Mouse (Mus musculus) kidney, postnatal 4 days (tissue): ENCODE measurements around the gene Cdipt.

Experiments
- DNase-seq, 2 experiments: peaks; one replicate each; pipeline ENCODE4 v3.0.0; 2021; ENCODE audit warnings: mixed read lengths in 2 of 2

Gene Cdipt

GRCm38 (mm10) chr7:126975950-126976866 lies 494 bp downstream of the Cdipt start, which contains the start of gene Cdiptos:
TSS of gene Cdiptos (minus strand) at chr7:126976098.
- DNase-seq: peak; percentile 99

- DNase-seq: no peak
Observed at GRCm38 (mm10) chr7:126976878-126977459, 1.3 kb downstream of the Cdipt start.

- DNase-seq: no peak
Observed at GRCm38 (mm10) chr7:126978841-126979240, 3.1 kb downstream of the Cdipt start.

- no peak for DNase-seq
Observed at GRCm38 (mm10) chr7:126981601-126982000, 5.9 kb downstream of the Cdipt start.

- DNase-seq: no peak
Observed at GRCm38 (mm10) chr7:126982054-126982453, 6.3 kb downstream of the Cdipt start.

- no peak for DNase-seq
Observed at GRCm38 (mm10) chr7:126983113-126983512, 7.4 kb downstream of the Cdipt start.

GRCm38 (mm10) chr7:126984667-126985444 lies 9.1 kb downstream of the Cdipt start:
- no peak for DNase-seq

- peak; percentile 72 to 82 for DNase-seq
Observed at GRCm38 (mm10) chr7:126986319-126986718, 10.6 kb downstream of the Cdipt start.

- no peak for DNase-seq
Observed at GRCm38 (mm10) chr7:126988816-126989215, 13.1 kb downstream of the Cdipt start.

- DNase-seq: peak in 1 of 2 experiments; percentile 31
Observed at GRCm38 (mm10) chr7:126996449-126996848, 20.7 kb downstream of the Cdipt start.

- DNase-seq: no peak
Observed at GRCm38 (mm10) chr7:126999568-126999967, 23.9 kb downstream of the Cdipt start.

- no peak for DNase-seq
Observed at GRCm38 (mm10) chr7:127003620-127004019, 27.9 kb downstream of the Cdipt start.

- no peak for DNase-seq
Observed at GRCm38 (mm10) chr7:127004122-127004875, 28.6 kb downstream of the Cdipt start.

GRCm38 (mm10) chr7:127007313-127008024 lies 31.8 kb downstream of the Cdipt start:
- no peak for DNase-seq

- peak; percentile 79 to 85 for DNase-seq
Observed at GRCm38 (mm10) chr7:127008239-127009019, 32.7 kb downstream of the Cdipt start.

GRCm38 (mm10) chr7:127009307-127010085 lies 33.8 kb downstream of the Cdipt start:
- DNase-seq: no peak

GRCm38 (mm10) chr7:127011051-127011450 lies 35.3 kb downstream of the Cdipt start:
- DNase-seq: no peak

- DNase-seq: no peak
Observed at GRCm38 (mm10) chr7:127011717-127012116, 36.0 kb downstream of the Cdipt start.

GRCm38 (mm10) chr7:127012374-127012773 lies 36.7 kb downstream of the Cdipt start:
- DNase-seq: no peak

- no peak for DNase-seq
Observed at GRCm38 (mm10) chr7:127012845-127013244, 37.1 kb downstream of the Cdipt start.
